Mouse (Mus musculus) left cerebral cortex, adult 2 months (tissue): Measurements from ENCODE around the gene Angptl7. TPM values are rescaled to one million over a fixed set of nuclear protein-coding genes. Genes with fewer than 3 reads are reported as not detected.

Experiments
- DNase-seq, 2 experiments: peaks; one replicate each; pipeline ENCODE4 v3.0.0; 2021 to 2022; ENCODE audit warnings: low spot score in 2 of 2, mixed read lengths in 1 of 2; ENCODE audit errors: extremely low spot score in 1 of 2
- H3K27ac ChIP-seq: fragments of 200-600 bp; 2 replicates; pipeline ENCODE4 v1.8.1; 2022
- H3K4me3 ChIP-seq: fragments of 200-600 bp; 2 replicates; pipeline ENCODE4 v1.8.1; 2022
- CTCF ChIP-seq: fragments of 200-600 bp; IDR thresholded peaks from 2 replicates; pipeline ENCODE4 v1.8.1; 2022; ENCODE audit warnings: antibody characterized with exemption, mild to moderate bottlenecking, moderate library complexity
- intact Hi-C: fragments of 180-260 bp; cut with DNase I; formaldehyde crosslinking; loops from one replicate; pipeline ENCODE4 v1.15.1; 2025
- total RNA-seq, 2 experiments: library from RNA; stranded (reverse); gene quantifications; 2 replicates each; pipeline ENCODE4 v1.2.3; 2021

The Angptl7 gene
- total RNA-seq, 2 experiments from 2014 or later, result 0.57 to 0.89 TPM

- DNase-seq, result no peak
- no peak overlapping the region for H3K27ac ChIP-seq
- intact Hi-C loops, result loop anchor here (5.0 kb wide), 1 partner anchor 42 kb away; no protein-coding TSS in a partner anchor
- no peak overlapping the region for H3K4me3 ChIP-seq
- no peak for TF ChIP-seq CTCF
Observed at GRCm38 (mm10) chr4:148490502-148490901, 9.8 kb downstream of the Angptl7 start.

- DNase-seq, result no peak
- intact Hi-C loops, result no loop called here
- Histone ChIP-seq H3K27ac (no peak overlapping the region), H3K4me3 (no peak overlapping the region)
- TF ChIP-seq CTCF, result no peak
Observed at GRCm38 (mm10) chr4:148487841-148488240, 12.4 kb downstream of the Angptl7 start.

- Histone ChIP-seq H3K27ac (no peak overlapping the region), H3K4me3 (no peak overlapping the region)
- TF ChIP-seq CTCF, result no peak
- intact Hi-C loops, result no loop called here
- no peak for DNase-seq
Observed at GRCm38 (mm10) chr4:148484511-148484910, 15.7 kb downstream of the Angptl7 start.

GRCm38 (mm10) chr4:148481557-148482168, 18.6 kb downstream of the Angptl7 start:
- H3K4me3 ChIP-seq, result no peak overlapping the region
- TF ChIP-seq CTCF, result no peak
- no peak for DNase-seq
- intact Hi-C loops, result no loop called here
- no peak overlapping the region for H3K27ac ChIP-seq

- no peak for TF ChIP-seq CTCF
Observed at GRCm38 (mm10) chr4:148480245-148480644, 20.0 kb downstream of the Angptl7 start.

GRCm38 (mm10) chr4:148473496-148473895, 26.8 kb downstream of the Angptl7 start:
- Histone ChIP-seq H3K27ac (no peak overlapping the region), H3K4me3 (no peak overlapping the region)
- TF ChIP-seq CTCF, result no peak
- intact Hi-C loops, result no loop called here
- no peak for DNase-seq

More at GRCm38 (mm10) chr4:148480245-148480644, 20.0 kb downstream of the Angptl7 start:
- intact Hi-C loops, result no loop called here
- DNase-seq, result no peak
- Histone ChIP-seq H3K4me3 (no peak overlapping the region), H3K27ac (no peak overlapping the region)

GRCm38 (mm10) chr4:148472436-148473174, 27.7 kb downstream of the Angptl7 start:
- Histone ChIP-seq H3K4me3 (no peak overlapping the region), H3K27ac (no peak overlapping the region)
- TF ChIP-seq CTCF, result no peak
- no peak for DNase-seq
- intact Hi-C loops, result no loop called here

GRCm38 (mm10) chr4:148471363-148471806, 28.9 kb downstream of the Angptl7 start:
- no peak for TF ChIP-seq CTCF
- H3K27ac ChIP-seq, result no peak overlapping the region
- intact Hi-C loops, result no loop called here
- DNase-seq, result no peak
- no peak overlapping the region for H3K4me3 ChIP-seq

- no peak for DNase-seq
- no peak overlapping the region for H3K27ac ChIP-seq
- TF ChIP-seq CTCF, result no peak
- no peak overlapping the region for H3K4me3 ChIP-seq
- intact Hi-C loops, result no loop called here
Observed at GRCm38 (mm10) chr4:148469487-148470252, 30.6 kb downstream of the Angptl7 start.

- TF ChIP-seq CTCF, result no peak
- intact Hi-C loops, result no loop called here
- DNase-seq, result no peak
- H3K27ac ChIP-seq, result no peak overlapping the region
- H3K4me3 ChIP-seq, result no peak overlapping the region
Observed at GRCm38 (mm10) chr4:148468396-148468795, 31.9 kb downstream of the Angptl7 start.

GRCm38 (mm10) chr4:148466511-148467079, 33.7 kb downstream of the Angptl7 start:
- intact Hi-C loops, result no loop called here
- no peak overlapping the region for H3K4me3 ChIP-seq
- no peak for DNase-seq
- H3K27ac ChIP-seq, result no peak overlapping the region
- TF ChIP-seq CTCF, result no peak

GRCm38 (mm10) chr4:148464869-148465268, 35.4 kb downstream of the Angptl7 start:
- intact Hi-C loops, result no loop called here
- H3K27ac ChIP-seq, result no peak overlapping the region
- no peak for DNase-seq
- H3K4me3 ChIP-seq, result no peak overlapping the region
- no peak for TF ChIP-seq CTCF
